Mouse (Mus musculus) midbrain, embryonic 14.5 days (tissue): ENCODE measurements around the gene Igdcc3. TPM values are rescaled to one million over a fixed set of nuclear protein-coding genes. Genes with fewer than 3 reads are reported as not detected.

Experiments used
- ATAC-seq: fragments of 200-750 bp; cut with Nextera tagmentation; 2 replicates; pipeline ENCODE4 v1.8.0; 2017; ENCODE audit warnings: moderate number of reproducible peaks, moderate library complexity; ENCODE audit not compliant: low FRiP score, low TSS enrichment
- DNase-seq: peaks from one replicate; pipeline ENCODE4 v3.0.0-alpha.2; 2015
- H3K27ac ChIP-seq: fragments of 300-500 bp; sonication (generic); replicated peaks from 2 replicates; pipeline ENCODE4 v1.5.1; 2014; ENCODE audit warnings: mild to moderate bottlenecking, low read depth, low read length, moderate library complexity
- H3K27me3 ChIP-seq: fragments of 300-500 bp; sonication (generic); 2 replicates; pipeline ENCODE4 v1.6.1; 2014; ENCODE audit warnings: low read length, control low read depth, mixed read lengths; ENCODE audit not compliant: control insufficient read depth, insufficient read depth
- H3K36me3 ChIP-seq: fragments of 300-500 bp; sonication (generic); 2 replicates; pipeline ENCODE4 v1.6.1; 2014; ENCODE audit warnings: low read length, control low read depth; ENCODE audit not compliant: control insufficient read depth, insufficient read depth
- H3K4me1 ChIP-seq: fragments of 300-500 bp; sonication (generic); 2 replicates; pipeline ENCODE4 v1.6.1; 2014; ENCODE audit warnings: mild to moderate bottlenecking, antibody characterized with exemption, low read length, control low read depth; ENCODE audit not compliant: control insufficient read depth, insufficient read depth
- H3K4me2 ChIP-seq: fragments of 300-500 bp; sonication (generic); 2 replicates; pipeline ENCODE4 v1.6.1; 2014; ENCODE audit warnings: mild to moderate bottlenecking, low read length, moderate library complexity
- H3K4me3 ChIP-seq: fragments of 300-500 bp; sonication (generic); replicated peaks from 2 replicates; pipeline ENCODE4 v1.5.1; 2014; ENCODE audit warnings: low read depth, low read length
- H3K9ac ChIP-seq: fragments of 300-500 bp; sonication (generic); replicated peaks from 2 replicates; pipeline ENCODE4 v1.6.1; 2014; ENCODE audit warnings: mild to moderate bottlenecking, low read length, moderate library complexity
- H3K9me3 ChIP-seq: fragments of 300-500 bp; sonication (generic); 2 replicates; pipeline ENCODE4 v1.6.1; 2016; ENCODE audit warnings: low read length, control low read depth, mixed read lengths; ENCODE audit not compliant: control insufficient read depth
- WGBS: fragments of 180-500 bp; shearing (Covaris S2); extraction: QIAGEN DNeasy Blood & Tissue Kit; methylation state at CpG from one replicate; pipeline ENCODE4 v1.1.7; 2014; 5-methylcytosine and 5-hydroxymethylcytosine counted together
- polyA plus RNA-seq: library from polyadenylated mRNA; unstranded; fragments of >200 nt; fragmentation: Nextera tagmentation; extraction: Ambion mirVana; gene quantifications from 2 replicates; pipeline ENCODE4 v1.2.1, GENCODE M21; 2014

Igdcc3 gene
- polyA plus RNA-seq, 1 experiment from 2014 or later, result 14.1 TPM

DNA sequence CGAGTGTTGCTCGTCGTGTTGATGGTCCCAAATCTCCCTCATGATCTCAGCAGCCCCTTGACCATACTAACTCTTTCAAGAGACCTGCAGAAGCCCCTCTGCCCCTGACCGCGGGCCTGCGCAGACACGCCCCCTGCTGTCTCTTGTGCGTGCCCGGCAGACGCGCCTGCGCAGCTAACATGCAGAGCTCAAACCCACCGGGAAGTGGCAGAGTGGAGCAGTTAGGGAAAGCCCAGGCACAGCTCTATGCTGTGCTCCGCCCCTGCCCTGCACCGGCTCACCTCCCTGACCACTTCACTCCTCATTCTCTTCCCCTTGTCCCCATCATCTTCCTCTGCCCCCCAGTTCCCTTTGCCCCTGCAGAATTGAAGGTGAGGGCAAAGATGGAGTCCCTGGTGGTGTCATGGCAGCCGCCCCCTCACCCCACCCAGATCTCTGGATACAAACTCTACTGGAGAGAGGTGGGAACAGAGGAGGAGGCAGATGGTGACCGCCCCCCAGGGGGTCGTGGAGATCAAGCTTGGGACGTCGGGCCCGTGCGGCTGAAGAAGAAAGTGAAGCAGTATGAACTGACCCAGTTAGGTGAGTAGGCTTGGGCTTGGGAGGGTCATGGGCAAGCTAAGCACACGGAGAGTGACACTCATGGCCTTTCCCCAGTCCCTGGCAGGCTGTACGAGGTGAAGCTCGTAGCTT lies 12.7 kb upstream of the Igdcc3 start:
- no peak for ATAC-seq
- 12% methylated on average over 25 of the region's 25 CpGs for WGBS

DNA sequence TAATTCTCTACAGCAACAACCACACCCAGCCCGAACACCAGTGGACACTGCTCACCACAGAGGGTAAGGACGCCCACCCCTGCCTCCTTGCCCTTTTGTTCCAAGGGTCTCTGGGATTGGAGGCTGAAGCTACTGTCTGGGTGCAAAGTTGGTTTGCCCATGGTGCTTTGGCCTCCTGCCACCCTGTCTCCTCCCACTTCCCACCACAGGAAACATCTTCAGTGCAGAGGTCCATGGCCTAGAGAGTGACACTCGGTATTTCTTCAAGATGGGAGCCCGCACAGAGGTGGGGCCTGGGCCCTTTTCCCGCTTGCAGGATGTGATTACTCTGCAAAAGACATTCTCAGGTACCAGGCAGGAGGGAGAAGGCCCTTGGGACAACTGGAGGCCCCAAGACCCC lies 9.3 kb upstream of the Igdcc3 start:
- Histone ChIP-seq H3K27me3 (no peaks in the 10 kb centered on the region; the same call in 1 of the 2 replicates), H3K9ac (no peak overlapping the region), H3K27ac (no peak overlapping the region), H3K4me3 (no peak overlapping the region), H3K9me3 (no peaks in the 10 kb centered on the region), H3K4me1 (no peaks in the 10 kb centered on the region), H3K36me3 (peaks cover 26% of the 10 kb centered on the region), H3K4me2 (no peak overlapping the region)
- DNase-seq, result no peak
- WGBS, result 88% methylated on average over 5 of the region's 5 CpGs
- ATAC-seq, result no peak

More for the DNA sequence above, 12.7 kb upstream of the Igdcc3 start:
- Histone ChIP-seq H3K4me1 (peaks cover 7% of the 10 kb centered on the region; the same call in 1 of the 2 replicates), H3K4me2 (no peak overlapping the region), H3K27ac (no peak overlapping the region), H3K9me3 (no peaks in the 10 kb centered on the region), H3K4me3 (no peak overlapping the region), H3K27me3 (no peaks in the 10 kb centered on the region), H3K9ac (no peak overlapping the region), H3K36me3 (peaks cover 27% of the 10 kb centered on the region)
- peak; percentile 65 for DNase-seq

DNA sequence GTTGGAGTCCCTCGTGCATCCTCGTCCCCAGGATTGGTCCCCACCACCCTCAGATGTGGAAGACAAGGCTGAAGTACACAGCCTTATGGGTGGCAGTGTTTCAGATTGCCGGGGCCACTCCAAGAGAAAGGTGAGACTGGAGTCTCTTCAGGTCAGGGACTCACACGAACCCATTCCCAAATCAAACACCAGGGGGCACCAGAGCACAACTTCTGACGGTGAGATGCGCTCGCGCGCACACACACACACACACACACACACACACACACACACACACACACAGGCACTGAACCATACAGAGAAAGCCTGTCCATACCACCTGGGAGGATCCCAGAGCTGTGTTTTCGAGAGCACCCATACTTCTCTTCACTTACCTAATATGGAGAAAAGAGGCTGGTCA lies 7.2 kb upstream of the Igdcc3 start:
- Histone ChIP-seq H3K36me3 (peaks cover 15% of the 10 kb centered on the region), H3K9ac (no peak overlapping the region), H3K27ac (no peak overlapping the region), H3K4me3 (no peak overlapping the region), H3K4me1 (no peaks in the 10 kb centered on the region), H3K4me2 (no peak overlapping the region), H3K27me3 (no peaks in the 10 kb centered on the region; the same call in 1 of the 2 replicates), H3K9me3 (no peaks in the 10 kb centered on the region)
- DNase-seq, result peak; percentile 94
- 4% methylated on average over 10 of the region's 10 CpGs for WGBS
- peak; percentile 55 for ATAC-seq

DNA sequence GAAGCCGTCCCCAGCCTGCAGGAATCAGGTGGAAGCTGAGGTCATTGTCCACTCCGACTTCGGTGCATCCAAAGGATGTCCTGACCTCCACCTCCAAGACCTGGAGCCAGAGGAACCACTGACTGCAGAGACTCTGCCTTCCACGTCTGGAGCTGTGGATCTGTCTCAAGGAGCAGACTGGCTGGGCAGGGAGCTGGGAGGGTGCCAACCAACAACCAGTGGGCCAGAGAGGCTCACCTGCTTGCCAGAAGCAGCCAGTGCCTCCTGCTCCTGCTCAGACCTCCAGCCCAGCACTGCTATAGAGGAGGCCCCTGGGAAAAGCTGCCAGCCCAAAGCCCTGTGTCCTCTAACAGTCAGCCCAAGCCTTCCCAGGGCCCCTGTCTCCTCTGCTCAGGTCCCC lies 5.9 kb upstream of the Igdcc3 start:
- H3K4me1 ChIP-seq, result no peaks in the 10 kb centered on the region
- H3K4me2 ChIP-seq, result no peak overlapping the region
- 79% methylated on average over 4 of the region's 4 CpGs for WGBS
- H3K27me3 ChIP-seq, result no peaks in the 10 kb centered on the region; the same call in 1 of the 2 replicates
- H3K9me3 ChIP-seq, result no peaks in the 10 kb centered on the region
- no peak for DNase-seq
- ATAC-seq, result no peak
- H3K4me3 ChIP-seq, result no peak overlapping the region
- H3K9ac ChIP-seq, result no peak overlapping the region
- H3K36me3 ChIP-seq, result peaks cover 15% of the 10 kb centered on the region
- no peak overlapping the region for H3K27ac ChIP-seq

DNA sequence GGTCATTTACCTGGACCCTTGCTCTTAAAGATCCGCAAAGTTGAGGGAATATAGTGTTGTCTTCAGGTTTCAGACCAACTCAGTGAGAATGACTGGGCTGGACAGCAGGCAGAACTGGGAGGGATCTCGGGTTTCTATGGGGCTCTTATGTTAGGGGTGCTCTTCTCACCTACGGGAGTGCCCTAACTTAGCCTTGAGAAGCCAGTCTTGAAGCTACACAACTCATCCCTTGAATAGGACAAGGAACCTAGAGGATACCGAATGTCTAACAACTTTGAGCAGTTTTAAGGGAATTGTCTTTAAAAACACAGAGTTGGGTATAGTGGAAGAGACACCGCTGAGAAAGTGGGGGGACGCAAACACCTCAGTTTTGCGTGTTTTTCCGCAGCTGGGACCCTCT lies 498 bp upstream of the Igdcc3 start:
- Histone ChIP-seq H3K4me3 (peak overlapping the region; percentile 90), H3K9me3 (no peaks in the 10 kb centered on the region), H3K9ac (peak overlapping the region; percentile 95), H3K4me2 (peak overlapping the region; percentile 87), H3K36me3 (peaks cover 19% of the 10 kb centered on the region), H3K27me3 (no peaks in the 10 kb centered on the region; the same call in 1 of the 2 replicates), H3K27ac (peak overlapping the region; percentile 96), H3K4me1 (peaks cover 22% of the 10 kb centered on the region)
- under 1% methylated on average over 8 of the region's 8 CpGs for WGBS
- DNase-seq (no peak), ATAC-seq (no peak)

DNA sequence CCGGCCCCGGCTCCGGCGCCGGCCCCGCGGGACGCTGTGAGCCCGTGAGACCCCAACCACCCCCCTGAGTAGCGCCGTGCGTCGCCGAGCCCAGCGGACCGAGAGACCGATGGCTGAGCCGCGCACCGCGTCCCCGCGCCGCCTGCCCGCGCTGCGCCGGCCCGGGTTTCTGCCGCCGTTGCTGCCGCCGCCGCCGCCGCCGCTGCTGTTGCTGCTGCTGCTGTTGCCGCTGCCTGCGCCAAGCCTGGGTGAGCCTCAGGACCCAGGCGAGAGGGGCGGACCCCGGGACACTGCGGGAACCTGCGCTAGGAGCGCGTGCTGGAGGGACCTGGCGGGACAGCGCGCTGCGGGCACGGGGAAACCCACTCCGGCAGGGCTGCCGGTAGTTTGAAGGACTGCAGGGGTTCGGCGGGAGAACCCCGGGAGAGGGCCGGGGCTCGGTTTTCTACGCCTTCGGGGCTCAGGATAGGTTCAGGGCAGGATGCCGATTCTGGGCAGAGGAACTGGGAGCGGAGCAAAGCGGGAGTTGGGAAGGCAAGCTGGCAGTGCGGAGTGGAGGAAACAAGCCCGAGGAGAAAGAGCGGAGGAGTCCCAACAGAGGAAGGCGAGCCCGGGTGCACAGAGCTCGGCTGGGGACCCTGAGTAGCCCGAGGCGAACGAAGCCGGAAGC lies 452 bp downstream of the Igdcc3 start:
- peak overlapping the region; percentile 96 for H3K27ac ChIP-seq
- peak; percentile 62 for ATAC-seq
- no peaks in the 10 kb centered on the region for H3K27me3 ChIP-seq
- peaks cover 31% of the 10 kb centered on the region for H3K4me1 ChIP-seq
- H3K4me2 ChIP-seq, result peak overlapping the region; percentile 87
- peaks cover 25% of the 10 kb centered on the region for H3K36me3 ChIP-seq
- no peaks in the 10 kb centered on the region for H3K9me3 ChIP-seq
- H3K4me3 ChIP-seq, result peak overlapping the region; percentile 90
- WGBS, result under 1% methylated on average over 73 of the region's 73 CpGs
- H3K9ac ChIP-seq, result peak overlapping the region; percentile 95
- DNase-seq, result peak; percentile 79

DNA sequence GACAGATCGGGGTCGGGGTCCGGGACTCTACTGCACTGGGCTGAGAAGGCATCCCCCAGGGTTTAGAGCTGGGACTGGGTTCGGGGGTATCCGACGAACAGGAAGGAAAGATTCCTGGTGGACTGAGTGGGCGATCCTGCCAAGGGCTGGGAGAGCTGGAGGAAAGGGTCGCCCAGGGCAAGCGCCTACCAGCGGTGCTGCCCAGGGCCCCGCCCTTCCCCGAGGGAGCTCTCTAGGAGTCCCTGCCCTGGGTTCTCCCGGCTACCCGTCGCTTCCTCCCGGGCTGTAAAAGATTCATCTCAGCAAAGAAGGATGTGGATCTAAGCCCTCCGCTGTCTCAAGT lies 958 bp downstream of the Igdcc3 start:
- no peaks in the 10 kb centered on the region for H3K27me3 ChIP-seq
- peaks cover 30% of the 10 kb centered on the region for H3K36me3 ChIP-seq
- H3K4me2 ChIP-seq, result peak overlapping the region; percentile 87
- H3K4me3 ChIP-seq, result peak overlapping the region; percentile 90
- H3K4me1 ChIP-seq, result peaks cover 31% of the 10 kb centered on the region
- no peaks in the 10 kb centered on the region for H3K9me3 ChIP-seq
- ATAC-seq (peak; percentile 53), DNase-seq (peak; percentile 72)
- H3K9ac ChIP-seq, result peak overlapping the region; percentile 95
- H3K27ac ChIP-seq, result peak overlapping the region; percentile 96
- under 1% methylated on average over 17 of the region's 17 CpGs for WGBS

DNA sequence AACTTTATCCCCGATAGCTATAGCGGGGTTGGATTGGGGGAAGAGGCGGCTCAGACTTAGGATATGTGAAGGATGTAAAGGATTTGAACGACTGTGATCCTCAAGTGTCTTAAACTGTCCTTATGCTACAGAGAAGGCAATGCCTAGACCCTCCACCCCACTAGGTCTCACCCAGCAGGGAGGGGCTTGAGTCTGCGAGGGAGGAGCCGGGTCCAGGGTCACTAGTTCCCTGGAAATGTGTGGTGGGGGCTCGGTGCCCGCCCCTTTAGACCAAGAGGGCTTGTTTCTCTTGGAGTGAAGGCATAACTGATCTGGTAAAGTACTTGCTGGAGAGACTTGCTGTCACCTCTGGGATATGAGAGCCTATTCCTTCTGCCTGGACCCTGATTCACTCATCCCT lies 1.4 kb downstream of the Igdcc3 start:
- Histone ChIP-seq H3K9me3 (no peaks in the 10 kb centered on the region), H3K4me1 (peaks cover 31% of the 10 kb centered on the region), H3K27ac (peak overlapping the region; percentile 96), H3K4me2 (peak overlapping the region; percentile 87), H3K9ac (peak overlapping the region; percentile 95), H3K36me3 (peaks cover 34% of the 10 kb centered on the region), H3K4me3 (peak overlapping the region; percentile 90), H3K27me3 (no peaks in the 10 kb centered on the region)
- ATAC-seq, result 0 out of 2 replicates have a peak, but pooled peaks have one; percentile 13
- DNase-seq, result peak; percentile 60
- WGBS, result 0% methylated on average over 8 of the region's 8 CpGs
